Mouse (Mus musculus): ENCODE measurements at regions not wholly inside any gene's neighbourhood (a gene's known extent, or its start where the extent isn't known, plus 50 kb on each side); places are given as distances from the start of the nearest gene placed in this dataset.
A peak's percentile ranks its signal among the peaks of the same experiment; 100 is the strongest.

DNA sequence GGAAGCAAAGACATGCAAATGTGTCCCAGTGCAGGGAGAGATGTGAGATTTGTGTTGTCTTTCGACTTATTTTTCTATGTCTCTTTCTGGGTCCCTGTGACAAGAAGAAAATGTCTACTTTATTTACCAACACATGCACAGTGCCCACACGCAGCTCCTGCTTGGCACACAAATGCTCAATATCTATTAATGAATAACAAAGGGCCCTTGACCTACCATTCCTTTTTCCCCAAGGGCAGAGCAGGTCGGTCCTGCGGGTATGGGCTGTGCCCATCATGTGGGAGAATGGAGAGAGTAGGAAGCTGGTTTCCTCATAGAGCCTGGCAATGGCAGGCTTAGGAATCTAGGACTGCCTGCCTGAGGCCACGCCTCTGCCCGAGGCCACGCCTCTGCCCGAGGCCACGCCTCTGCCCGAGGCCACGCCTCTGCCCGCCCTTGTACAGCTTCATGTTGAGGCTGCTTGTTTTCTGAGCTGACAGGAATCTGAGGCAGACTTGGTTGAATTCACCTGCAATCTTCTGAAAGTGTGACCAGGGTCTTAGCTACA is 98.8 kb upstream of the Ankrd28 start:
- H3K4me1 ChIP-seq (replicated peaks) = peaks cover 32% of the 10 kb centered on the region
- WGBS = 55% methylated on average over 12 of the region's 12 CpGs
- H3K4me2 ChIP-seq = no peak overlapping the region
- ATAC-seq (replicated peaks; ENCODE audit: insufficient number of reproducible peaks, insufficient read depth, low FRiP score, low read depth) = no peak
- H3K9me3 ChIP-seq (replicated peaks) = 0 out of 2 replicates have a peak, but pooled peaks cover 3% of the 10 kb centered on the region
- no peaks in the 10 kb centered on the region for H3K36me3 ChIP-seq
- H3K9ac ChIP-seq = no peak overlapping the region
- no peak overlapping the region for H3K4me3 ChIP-seq
- H3K27ac ChIP-seq = no peak overlapping the region
- H3K27me3 ChIP-seq = no peaks in the 10 kb centered on the region

DNA sequence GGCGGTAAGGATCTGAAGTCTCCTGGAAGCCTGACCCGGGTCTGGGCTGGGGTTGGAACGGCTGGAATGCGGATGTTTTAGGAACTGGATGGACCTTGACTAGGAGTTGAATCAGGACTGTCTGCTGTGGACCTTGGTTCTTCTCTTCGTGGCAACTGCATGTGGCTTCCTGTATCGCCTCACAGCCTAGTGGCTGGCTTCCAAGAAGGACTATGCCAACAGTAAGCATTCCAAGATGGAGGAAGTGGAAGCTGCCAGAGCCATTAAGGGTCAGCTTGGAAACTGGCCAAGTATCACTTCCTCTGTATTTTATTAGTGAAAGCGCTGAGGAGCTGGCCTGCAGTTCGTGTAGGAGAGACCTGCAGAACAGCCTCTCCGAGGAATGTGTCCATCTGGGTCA is 98.4 kb upstream of the Galnt15 start:
- H3K27me3 ChIP-seq = no peaks in the 10 kb centered on the region
- H3K4me2 ChIP-seq = peak overlapping the region; percentile 39
- no peaks in the 10 kb centered on the region for H3K36me3 ChIP-seq
- H3K4me3 ChIP-seq = peak overlapping the region; percentile 11; the same call in 1 of the 2 replicates
- H3K9me3 ChIP-seq (replicated peaks) = 0 out of 2 replicates have a peak, but pooled peaks cover 3% of the 10 kb centered on the region
- WGBS = 32% methylated on average over 9 of the region's 9 CpGs
- H3K4me1 ChIP-seq (replicated peaks) = peaks cover 36% of the 10 kb centered on the region
- no peak overlapping the region for H3K9ac ChIP-seq
- ATAC-seq (replicated peaks; ENCODE audit: insufficient number of reproducible peaks, insufficient read depth, low FRiP score, low read depth) = peak; percentile 75
- peak overlapping the region; percentile 83 for H3K27ac ChIP-seq

DNA sequence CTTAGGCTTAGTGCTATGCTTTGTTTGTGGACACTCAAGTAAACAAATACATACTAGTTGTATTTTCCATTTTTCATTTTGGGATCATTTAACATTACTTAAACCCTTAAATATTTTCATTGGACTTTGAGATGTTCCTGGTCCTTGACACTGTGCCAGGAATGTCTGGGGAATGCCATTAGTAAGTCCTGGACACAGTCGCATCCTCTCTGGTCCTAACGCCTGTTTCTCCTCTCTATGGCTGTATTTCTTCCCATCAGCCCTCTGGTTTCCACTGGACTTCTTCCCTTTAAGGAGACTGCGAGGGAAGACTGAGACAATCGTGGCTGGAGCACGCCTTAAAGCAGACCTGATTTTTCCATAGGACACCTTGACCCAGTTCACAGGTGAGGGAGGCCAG is 96.8 kb upstream of the Galnt15 start:
- Histone ChIP-seq H3K4me1 (replicated peaks) (peaks cover 36% of the 10 kb centered on the region), H3K9me3 (replicated peaks) (no peaks in the 10 kb centered on the region), H3K4me3 (no peak overlapping the region), H3K9ac (no peak overlapping the region), H3K27me3 (no peaks in the 10 kb centered on the region), H3K36me3 (no peaks in the 10 kb centered on the region), H3K27ac (peak overlapping the region; percentile 47), H3K4me2 (no peak overlapping the region)
- WGBS = 65% methylated on average over 5 of the region's 5 CpGs
- ATAC-seq (replicated peaks; ENCODE audit: insufficient number of reproducible peaks, insufficient read depth, low FRiP score, low read depth) = no peak

DNA sequence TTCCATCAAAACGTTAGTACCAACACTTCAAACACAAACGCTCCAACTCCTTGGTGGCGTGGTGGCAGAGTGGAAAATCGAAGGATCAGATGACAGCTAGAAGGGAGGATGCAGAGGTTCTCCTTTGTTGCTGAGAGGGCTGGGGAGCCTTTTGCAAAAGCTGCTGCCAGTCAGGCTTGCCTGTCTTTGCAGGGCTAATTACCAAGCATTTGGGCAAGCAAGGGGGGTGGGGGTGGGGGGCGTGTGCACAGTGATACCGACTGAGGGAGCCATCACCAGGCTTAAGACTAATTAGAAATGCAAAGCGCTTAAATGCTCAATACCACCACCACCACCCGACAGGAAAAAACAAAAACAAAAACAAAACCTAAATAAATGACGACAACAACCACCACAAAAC is 95.3 kb upstream of the Galnt15 start:
- Histone ChIP-seq H3K36me3 (no peaks in the 10 kb centered on the region), H3K4me1 (replicated peaks) (peaks cover 36% of the 10 kb centered on the region), H3K9me3 (replicated peaks) (no peaks in the 10 kb centered on the region), H3K4me2 (peak overlapping the region; percentile 70), H3K27me3 (no peaks in the 10 kb centered on the region), H3K4me3 (peak overlapping the region; percentile 48), H3K27ac (no peak overlapping the region), H3K9ac (no peak overlapping the region; the same call in 1 of the 2 replicates)
- 16% methylated on average over 9 of the region's 9 CpGs for WGBS
- ATAC-seq (replicated peaks; ENCODE audit: insufficient number of reproducible peaks, insufficient read depth, low FRiP score, low read depth) = no peak

DNA sequence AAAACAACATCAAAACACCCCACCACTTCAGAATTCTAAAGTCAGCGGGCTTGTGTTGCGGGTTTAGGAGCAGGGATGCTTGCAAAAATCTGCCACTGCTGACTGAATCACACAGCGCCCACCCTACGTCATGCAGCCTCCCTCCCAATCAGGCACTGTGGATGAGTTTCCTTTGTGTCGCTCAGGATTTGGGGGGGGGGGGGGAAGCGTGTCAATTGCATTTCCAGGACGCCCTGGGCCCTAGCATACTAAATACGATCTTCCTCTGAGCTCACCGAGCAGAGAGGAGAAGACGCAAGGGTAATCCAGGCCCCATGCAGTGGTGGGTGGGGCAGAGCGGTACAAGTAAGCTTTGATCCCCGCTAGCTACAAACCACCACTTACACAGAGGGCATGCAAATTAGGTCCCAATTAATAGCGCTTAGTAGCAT is 94.9 kb upstream of the Galnt15 start:
- Histone ChIP-seq H3K9ac (peak overlapping the region; percentile 44), H3K9me3 (replicated peaks) (no peaks in the 10 kb centered on the region), H3K4me2 (peak overlapping the region; percentile 70), H3K36me3 (no peaks in the 10 kb centered on the region), H3K4me1 (replicated peaks) (peaks cover 36% of the 10 kb centered on the region), H3K27ac (0 out of 2 replicates have a peak overlapping the region, but pooled peaks have one; percentile 38), H3K27me3 (no peaks in the 10 kb centered on the region), H3K4me3 (peak overlapping the region; percentile 48)
- ATAC-seq (replicated peaks; ENCODE audit: insufficient number of reproducible peaks, insufficient read depth, low FRiP score, low read depth) = peak; percentile 29
- 3% methylated on average over 13 of the region's 13 CpGs for WGBS

DNA sequence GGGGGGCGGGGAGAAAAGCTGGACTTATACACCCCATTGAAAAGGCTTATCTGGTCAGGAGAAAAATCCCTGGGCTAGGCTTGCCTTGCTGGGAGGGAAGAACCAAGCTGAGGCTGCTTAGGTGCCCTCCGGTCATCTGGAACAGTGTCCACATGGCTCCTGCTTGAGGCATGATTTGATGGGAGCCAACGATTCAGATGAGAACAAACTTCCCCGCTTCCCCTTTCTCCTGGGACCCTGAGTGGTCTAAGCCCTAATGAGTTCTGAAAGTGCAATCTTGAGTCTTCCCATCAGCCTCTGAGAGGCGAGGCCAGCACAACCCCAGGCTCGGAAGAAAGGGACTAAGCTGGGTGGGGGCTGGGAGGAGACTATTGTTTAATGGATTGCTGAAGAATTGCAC is 94.5 kb upstream of the Galnt15 start:
- Histone ChIP-seq H3K4me1 (replicated peaks) (peaks cover 36% of the 10 kb centered on the region), H3K27ac (peak overlapping the region; percentile 38; the same call in 1 of the 2 replicates)

DNA sequence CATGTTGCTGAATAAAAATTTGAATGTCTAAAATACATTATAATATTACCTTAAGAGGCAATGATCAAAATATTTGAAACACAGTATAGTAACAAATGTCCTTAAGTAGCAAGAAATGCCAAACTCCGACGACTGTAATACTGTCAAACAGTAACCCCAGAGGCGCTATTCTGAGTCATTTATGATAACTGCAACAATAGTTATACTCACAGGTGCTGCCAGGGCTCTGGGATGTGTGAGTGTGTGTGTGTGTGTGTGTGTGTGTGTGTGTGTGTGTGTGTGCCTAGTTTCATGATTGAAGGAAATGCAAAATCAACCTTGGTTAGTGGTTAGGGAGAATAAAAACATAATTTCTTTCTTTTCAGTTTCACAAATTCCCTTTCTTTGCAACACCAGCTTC is 94.0 kb upstream of the Galnt15 start:
- Histone ChIP-seq H3K27ac (peak overlapping the region; percentile 38; the same call in 1 of the 2 replicates), H3K4me3 (peak overlapping the region; percentile 48; the same call in 1 of the 2 replicates), H3K27me3 (no peaks in the 10 kb centered on the region), H3K9ac (no peak overlapping the region; the same call in 1 of the 2 replicates), H3K36me3 (no peaks in the 10 kb centered on the region), H3K9me3 (replicated peaks) (no peaks in the 10 kb centered on the region), H3K4me2 (peak overlapping the region; percentile 70), H3K4me1 (replicated peaks) (peaks cover 31% of the 10 kb centered on the region)
- no peak for ATAC-seq (replicated peaks; ENCODE audit: insufficient number of reproducible peaks, insufficient read depth, low FRiP score, low read depth)
- 15% methylated on average over 3 of the region's 3 CpGs for WGBS

More for the DNA sequence above, 94.5 kb upstream of the Galnt15 start:
- Histone ChIP-seq H3K9me3 (replicated peaks) (no peaks in the 10 kb centered on the region), H3K36me3 (no peaks in the 10 kb centered on the region), H3K9ac (peak overlapping the region; percentile 44), H3K4me2 (peak overlapping the region; percentile 70), H3K4me3 (peak overlapping the region; percentile 48), H3K27me3 (no peaks in the 10 kb centered on the region)
- peak; percentile 28 for ATAC-seq (replicated peaks; ENCODE audit: insufficient number of reproducible peaks, insufficient read depth, low FRiP score, low read depth)
- 2% methylated on average over 5 of the region's 6 CpGs for WGBS

DNA sequence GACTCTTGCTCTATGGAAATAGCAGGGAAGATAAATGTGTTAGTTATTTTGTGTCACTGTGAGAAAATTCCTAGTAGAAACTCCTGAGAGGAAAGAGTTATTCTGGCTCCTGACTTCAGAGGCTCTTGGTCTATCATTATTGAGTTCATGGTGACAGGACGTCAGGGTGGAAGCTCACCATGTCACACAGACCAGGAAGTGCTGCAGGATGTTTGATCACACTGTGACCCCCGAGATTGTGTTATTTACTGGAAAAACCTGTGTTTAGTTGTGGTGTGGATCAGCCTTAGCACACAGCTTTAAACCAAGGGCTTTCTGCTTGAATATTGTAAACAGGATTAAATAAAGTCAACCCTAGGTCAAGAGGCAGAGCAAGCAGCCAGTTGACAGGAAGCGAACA is 93.4 kb upstream of the Galnt15 start:
- no peaks in the 10 kb centered on the region for H3K9me3 ChIP-seq (replicated peaks)
- H3K4me2 ChIP-seq = no peak overlapping the region
- no peak for ATAC-seq (replicated peaks; ENCODE audit: insufficient number of reproducible peaks, insufficient read depth, low FRiP score, low read depth)
- peaks cover 25% of the 10 kb centered on the region for H3K4me1 ChIP-seq (replicated peaks)
- 45% methylated on average over 3 of the region's 3 CpGs for WGBS
- H3K36me3 ChIP-seq = no peaks in the 10 kb centered on the region
- H3K9ac ChIP-seq = no peak overlapping the region
- no peaks in the 10 kb centered on the region for H3K27me3 ChIP-seq
- H3K4me3 ChIP-seq = no peak overlapping the region
- no peak overlapping the region for H3K27ac ChIP-seq

DNA sequence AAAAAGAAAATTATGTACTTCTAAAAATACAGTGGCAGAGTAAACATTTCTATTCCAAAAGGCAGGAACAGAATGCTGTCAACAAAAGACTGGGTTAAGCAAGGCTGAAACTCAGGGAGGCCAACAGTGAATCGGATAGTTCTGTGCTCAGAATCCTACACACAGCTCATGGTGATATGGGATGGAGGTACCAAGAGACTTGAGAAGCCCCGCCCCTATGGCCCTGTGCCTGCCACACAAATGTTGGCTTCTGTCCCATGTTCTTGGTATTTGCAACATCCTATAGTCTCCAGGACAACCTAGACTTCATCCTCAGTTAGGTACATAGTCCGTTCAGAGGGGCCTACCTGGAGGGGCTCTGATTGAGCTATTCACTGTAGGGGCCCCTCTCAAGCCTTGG is 92.2 kb upstream of the Galnt15 start:
- 70% methylated on average over 3 of the region's 3 CpGs for WGBS
- Histone ChIP-seq H3K27ac (no peak overlapping the region), H3K9ac (no peak overlapping the region), H3K36me3 (no peaks in the 10 kb centered on the region), H3K9me3 (replicated peaks) (no peaks in the 10 kb centered on the region), H3K4me2 (no peak overlapping the region), H3K27me3 (no peaks in the 10 kb centered on the region), H3K4me3 (no peak overlapping the region), H3K4me1 (replicated peaks) (peaks cover 15% of the 10 kb centered on the region)
- no peak for ATAC-seq (replicated peaks; ENCODE audit: insufficient number of reproducible peaks, insufficient read depth, low FRiP score, low read depth)

DNA sequence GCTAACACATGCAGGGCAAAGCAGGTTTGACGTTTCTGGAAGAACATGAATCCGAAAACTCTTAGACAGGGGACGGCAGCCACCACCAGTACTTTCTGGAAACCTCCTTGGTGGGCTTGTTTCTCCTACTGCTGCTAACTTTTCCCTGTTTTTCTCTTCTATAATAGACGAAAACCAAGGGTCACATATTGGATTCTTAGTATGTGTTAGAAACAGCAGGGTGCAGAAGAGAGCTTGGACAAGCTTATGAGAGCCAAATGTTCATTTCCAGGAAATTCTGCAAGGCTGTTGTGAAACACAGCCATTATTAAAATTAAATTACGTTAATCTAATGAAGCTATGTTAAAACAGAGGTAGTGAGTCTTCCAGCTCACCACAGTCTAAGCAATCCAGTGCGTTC is 87.9 kb upstream of the Galnt15 start:
- WGBS = 82% methylated on average over 6 of the region's 6 CpGs
- no peak overlapping the region for H3K9ac ChIP-seq
- no peaks in the 10 kb centered on the region for H3K36me3 ChIP-seq
- H3K27me3 ChIP-seq = no peaks in the 10 kb centered on the region
- ATAC-seq (replicated peaks; ENCODE audit: insufficient number of reproducible peaks, insufficient read depth, low FRiP score, low read depth) = no peak
- H3K4me1 ChIP-seq (replicated peaks) = peaks cover 14% of the 10 kb centered on the region
- no peak overlapping the region for H3K4me3 ChIP-seq
- no peak overlapping the region for H3K27ac ChIP-seq
- no peaks in the 10 kb centered on the region for H3K9me3 ChIP-seq (replicated peaks)
- no peak overlapping the region for H3K4me2 ChIP-seq

DNA sequence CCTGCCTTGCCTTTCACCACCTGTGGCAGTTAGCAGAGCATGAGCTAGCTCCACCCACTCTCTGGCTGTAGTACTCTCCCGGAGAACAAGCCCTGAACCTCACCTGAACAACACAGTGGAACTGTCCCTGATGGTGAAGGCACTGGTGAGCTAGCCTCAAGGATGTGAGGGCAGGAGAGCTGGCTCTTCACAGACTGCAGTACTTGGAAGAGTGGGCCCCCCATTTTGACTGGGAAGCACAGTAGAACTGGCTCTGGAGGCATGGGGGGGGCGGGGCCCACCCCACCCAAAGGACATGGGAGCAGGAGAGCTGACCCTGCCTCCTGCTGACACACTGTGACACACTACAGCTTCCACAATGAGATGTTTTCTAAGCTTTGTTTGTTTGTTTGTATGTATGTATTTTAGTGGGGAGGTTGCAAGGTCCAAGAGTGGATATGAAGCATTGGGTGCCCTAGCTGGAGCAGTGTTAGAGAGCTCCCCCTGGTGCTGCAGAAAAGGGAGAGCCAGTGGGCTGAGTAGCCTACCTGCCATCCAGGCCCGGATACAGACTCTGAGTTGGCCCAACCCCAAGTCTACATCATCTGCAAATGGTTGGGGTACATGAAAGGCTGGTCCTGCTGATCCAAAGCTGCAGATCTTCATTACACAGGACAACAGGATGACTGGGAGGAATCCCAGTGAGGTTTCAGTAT is 86.4 kb upstream of the Galnt15 start:
- Histone ChIP-seq H3K27me3 (no peaks in the 10 kb centered on the region), H3K4me1 (replicated peaks) (peaks cover 14% of the 10 kb centered on the region), H3K9me3 (replicated peaks) (no peaks in the 10 kb centered on the region), H3K4me3 (no peak overlapping the region), H3K36me3 (no peaks in the 10 kb centered on the region), H3K9ac (no peak overlapping the region), H3K4me2 (no peak overlapping the region), H3K27ac (no peak overlapping the region)
- WGBS = 62% methylated on average over 3 of the region's 3 CpGs
- no peak for ATAC-seq (replicated peaks; ENCODE audit: insufficient number of reproducible peaks, insufficient read depth, low FRiP score, low read depth)

DNA sequence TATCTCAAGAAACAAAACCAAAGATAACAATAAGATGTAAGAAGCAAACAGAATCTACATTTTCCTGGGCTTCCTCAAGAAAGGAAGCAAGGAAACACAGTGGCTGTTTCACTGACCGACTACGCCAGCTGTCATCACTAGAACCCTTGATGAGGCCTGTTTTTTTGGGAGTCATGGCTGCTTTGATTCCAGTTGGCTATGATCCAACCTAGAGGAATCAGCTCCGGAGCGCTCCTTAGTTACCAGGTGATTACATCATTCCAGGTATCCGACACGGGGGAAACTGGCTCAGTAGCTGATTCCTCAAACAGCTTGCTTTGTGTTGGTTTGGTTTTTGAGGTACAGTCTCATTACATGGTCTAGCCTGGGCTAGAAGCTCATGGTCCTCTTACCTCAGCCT is 84.1 kb upstream of the Galnt15 start:
- Histone ChIP-seq H3K4me1 (replicated peaks) (peaks cover 14% of the 10 kb centered on the region), H3K27me3 (no peaks in the 10 kb centered on the region), H3K9me3 (replicated peaks) (no peaks in the 10 kb centered on the region), H3K9ac (no peak overlapping the region), H3K36me3 (no peaks in the 10 kb centered on the region), H3K27ac (peak overlapping the region; percentile 66), H3K4me3 (no peak overlapping the region), H3K4me2 (no peak overlapping the region)
- no peak for ATAC-seq (replicated peaks; ENCODE audit: insufficient number of reproducible peaks, insufficient read depth, low FRiP score, low read depth)
- WGBS = 46% methylated on average over 6 of the region's 6 CpGs
